Mouse (Mus musculus) urinary bladder, postnatal 4 days (tissue): Measurements from ENCODE around the gene Cnpy1.

ENCODE experiments used
- DNase-seq, 2 experiments: peaks; one replicate each; pipeline ENCODE4 v3.0.0; 2021 to 2022; ENCODE audit warnings: low spot score in 2 of 2

Cnpy1 gene

DNA sequence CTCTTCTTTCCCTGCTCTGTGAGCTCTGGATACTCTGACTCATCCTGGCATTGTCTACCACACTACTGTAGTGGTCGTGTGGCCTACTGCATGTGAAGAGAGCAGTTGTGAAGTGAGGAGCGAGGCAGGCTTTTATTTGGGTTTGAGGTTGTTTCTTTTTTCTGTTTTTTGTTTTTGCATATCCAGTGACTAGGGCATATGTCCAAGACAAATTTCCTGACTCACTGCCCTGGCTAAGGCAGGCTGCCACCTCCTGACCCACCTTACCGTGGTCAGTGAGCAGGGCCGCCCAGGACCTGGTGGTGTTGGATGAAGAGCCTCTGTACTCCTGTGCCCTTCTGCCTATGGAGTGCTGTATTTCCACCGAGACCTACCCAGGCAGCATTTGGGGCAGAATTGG, 5.8 kb downstream of the Cnpy1 start:
- DNase-seq = no peak

DNA sequence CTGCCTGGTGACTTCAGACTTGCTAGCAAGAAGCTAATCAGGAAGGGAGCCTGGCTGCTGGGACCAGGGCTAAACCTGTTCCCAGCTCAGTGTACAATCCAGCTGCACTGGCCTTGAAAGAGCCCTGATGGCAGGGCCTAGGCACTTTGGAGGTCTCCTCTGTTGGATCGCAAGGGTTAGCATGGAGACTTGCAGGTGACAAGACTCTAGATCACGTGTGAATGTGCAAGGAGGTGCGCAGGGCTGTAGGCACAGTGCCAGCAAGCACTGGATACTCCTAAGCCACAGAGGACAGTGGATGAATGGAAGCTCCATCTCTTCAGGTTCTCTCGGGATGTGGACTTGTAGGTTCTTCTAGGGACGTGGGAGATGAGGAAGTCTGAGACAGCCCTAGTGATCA, 6.7 kb downstream of the Cnpy1 start:
- no peak for DNase-seq

- no peak for DNase-seq
Observed at GRCm38 (mm10) chr5:28238152-28238551, 7.5 kb downstream of the Cnpy1 start.

- no peak for DNase-seq
Observed at GRCm38 (mm10) chr5:28237715-28238114, 7.9 kb downstream of the Cnpy1 start.

DNA sequence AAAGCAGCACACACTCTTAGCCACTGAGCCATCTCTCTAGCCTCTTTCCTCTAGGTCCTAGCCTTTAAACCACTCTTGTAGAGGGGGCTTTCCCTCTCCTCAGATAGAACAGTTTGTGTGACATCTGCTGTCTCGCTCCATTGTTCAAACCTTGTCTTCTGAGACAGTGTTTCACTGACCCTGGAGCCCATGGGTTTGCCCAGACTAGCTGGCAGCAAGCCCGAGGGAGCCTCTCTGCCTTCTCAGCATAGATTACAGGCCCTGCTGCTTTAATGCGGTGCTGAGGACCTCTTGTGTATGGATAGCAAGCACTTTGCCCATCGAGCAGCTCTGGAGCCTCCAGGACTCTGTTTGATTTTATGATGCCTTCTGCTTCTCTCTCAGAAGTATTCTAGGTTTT, 8.6 kb downstream of the Cnpy1 start:
- peak in 1 of 2 experiments; percentile 48 for DNase-seq

DNA sequence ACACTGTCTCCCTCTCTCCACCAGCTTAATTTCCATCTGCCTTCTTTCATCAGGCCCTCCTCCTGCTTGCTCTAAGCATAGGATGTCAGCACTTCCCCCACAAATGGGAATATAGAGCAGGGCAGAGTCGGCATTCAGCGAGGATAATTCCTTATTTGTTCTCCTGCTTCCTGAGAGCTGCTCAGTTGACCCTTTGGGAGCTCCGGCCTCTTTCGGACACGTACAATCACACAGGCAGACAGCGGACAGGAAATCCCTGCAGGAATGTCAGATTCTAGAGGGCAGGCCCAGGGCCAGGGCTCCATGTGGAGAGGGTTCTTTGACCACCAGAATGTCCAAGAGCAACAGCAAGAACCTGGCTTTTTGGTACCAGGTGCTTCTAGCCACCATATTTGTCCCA, 9.5 kb downstream of the Cnpy1 start:
- peak in 1 of 2 experiments; percentile 50 for DNase-seq

GRCm38 (mm10) chr5:28232101-28232500, 13.5 kb downstream of the Cnpy1 start:
- DNase-seq = peak in 1 of 2 experiments; percentile 17

GRCm38 (mm10) chr5:28219596-28219995, 26.0 kb downstream of the Cnpy1 start:
- DNase-seq = no peak

DNA sequence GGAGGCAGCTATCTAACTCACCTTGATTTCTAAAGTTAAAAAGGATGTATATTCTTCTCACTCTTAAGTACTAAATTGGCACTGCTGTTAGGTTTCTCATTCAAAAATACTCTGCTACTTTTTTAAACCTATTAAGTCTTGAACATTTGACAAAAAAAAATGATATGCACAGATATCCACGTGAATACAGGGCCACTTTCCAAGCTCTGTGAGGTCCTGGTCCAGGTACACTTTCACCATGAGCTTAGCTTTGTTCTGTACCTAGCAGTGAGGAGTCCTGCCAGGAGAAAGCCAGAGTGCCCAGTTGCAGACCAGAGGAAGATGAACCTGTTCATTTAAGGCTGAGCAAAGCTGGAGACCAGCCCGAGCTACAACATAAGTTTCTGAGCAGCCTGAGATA, 32.2 kb downstream of the Cnpy1 start:
- no peak for DNase-seq

DNA sequence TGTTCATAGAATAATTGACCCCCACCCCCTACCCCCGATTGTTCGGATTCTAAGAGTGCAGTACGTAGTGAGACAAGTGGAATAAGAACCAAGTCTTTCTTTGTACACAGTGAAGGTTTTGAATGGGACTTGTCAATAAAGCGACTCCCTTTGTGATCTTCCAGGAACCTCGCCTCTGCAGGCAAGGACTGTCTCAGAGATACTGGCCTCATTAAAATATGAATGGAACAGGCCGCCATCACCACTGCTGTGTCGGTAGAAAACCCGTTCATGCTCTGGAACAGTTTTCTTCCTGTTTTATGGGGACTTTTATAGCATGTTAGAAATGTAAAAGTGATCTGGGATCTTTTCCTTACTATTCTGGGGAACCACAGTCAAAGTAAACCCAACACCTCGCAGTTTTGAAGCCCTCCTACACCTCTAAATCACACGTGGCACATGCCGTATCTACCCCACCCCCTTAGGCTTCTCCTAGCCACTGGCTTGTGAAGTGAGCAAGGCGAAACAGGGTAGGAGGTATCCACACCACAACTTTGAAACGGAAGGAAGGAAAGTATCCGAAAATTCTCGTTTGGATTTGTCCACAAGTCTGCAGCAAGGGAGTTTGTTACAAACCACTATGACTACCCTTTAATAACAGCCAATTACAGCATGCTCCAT, 33.8 kb downstream of the Cnpy1 start:
- DNase-seq = no peak

DNA sequence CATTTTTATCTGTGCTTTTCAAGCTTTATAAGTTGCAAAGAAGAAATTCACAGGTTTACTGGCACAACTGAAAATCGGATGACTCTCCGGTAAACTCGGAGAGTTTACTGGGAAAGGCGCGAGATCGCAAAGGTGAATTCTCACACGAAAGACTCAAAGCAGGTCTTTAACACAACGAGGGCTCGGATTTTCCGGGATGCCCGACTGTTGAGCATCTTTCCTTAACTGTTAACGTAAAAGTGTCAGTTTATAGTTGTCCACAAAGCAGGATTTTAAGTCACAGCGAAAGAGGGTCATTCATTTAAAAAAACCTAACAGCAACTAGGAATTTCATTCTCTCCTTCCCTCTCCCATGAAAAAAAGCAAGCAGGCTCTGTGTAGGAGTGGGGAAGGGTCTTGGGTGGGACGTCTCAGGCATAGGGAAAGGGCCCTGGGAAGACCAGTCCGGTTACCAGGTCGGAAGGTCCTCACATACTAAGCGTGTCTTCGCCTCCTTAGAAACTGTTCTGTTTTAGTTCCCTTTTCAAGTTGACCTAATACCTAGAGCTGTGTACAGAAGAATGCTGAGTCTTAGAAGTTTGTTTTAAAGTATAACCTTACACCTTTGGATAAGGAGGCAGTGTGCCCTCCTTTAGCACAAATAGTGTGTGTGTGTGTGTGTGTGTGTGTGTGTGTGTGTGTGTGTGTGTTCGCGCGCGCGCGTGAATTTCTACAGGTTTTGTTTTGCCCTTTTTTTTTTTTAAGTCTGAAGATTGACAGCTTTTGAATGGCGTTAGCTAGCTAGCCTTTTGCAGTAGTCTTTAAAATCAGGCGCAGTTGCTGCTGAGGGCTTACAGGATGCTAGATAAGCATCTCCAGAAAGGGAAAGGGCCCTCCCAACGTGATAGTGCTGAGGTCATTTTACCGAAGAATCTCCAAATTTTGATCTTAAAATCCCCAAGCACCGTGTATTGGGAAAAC, 34.7 kb downstream of the Cnpy1 start:
- no peak for DNase-seq

- DNase-seq = no peak
Observed at GRCm38 (mm10) chr5:28209549-28210431, 35.8 kb downstream of the Cnpy1 start.

GRCm38 (mm10) chr5:28208726-28209520, 36.7 kb downstream of the Cnpy1 start:
- DNase-seq = no peak

- no peak for DNase-seq
Observed at GRCm38 (mm10) chr5:28207043-28207442, 38.6 kb downstream of the Cnpy1 start.

DNA sequence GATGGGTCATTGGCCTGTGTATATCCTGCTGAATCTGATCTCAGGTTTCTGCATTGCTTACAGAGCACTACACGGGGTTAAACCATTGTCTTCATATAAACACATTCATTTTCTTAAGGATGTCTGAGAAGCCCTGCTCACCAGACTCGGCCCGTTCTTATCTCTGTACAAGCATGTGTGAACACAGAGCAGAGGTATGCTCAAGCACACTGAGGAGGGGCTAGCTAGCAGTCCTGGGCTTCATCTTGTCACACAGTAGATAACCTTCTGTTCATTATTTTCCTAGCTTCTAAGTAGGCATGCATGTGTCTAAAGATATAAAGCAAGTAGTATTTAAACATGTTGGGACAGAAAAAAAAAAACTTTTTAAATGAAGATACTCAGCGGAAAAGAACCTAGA, 39.2 kb downstream of the Cnpy1 start:
- DNase-seq = no peak

DNA sequence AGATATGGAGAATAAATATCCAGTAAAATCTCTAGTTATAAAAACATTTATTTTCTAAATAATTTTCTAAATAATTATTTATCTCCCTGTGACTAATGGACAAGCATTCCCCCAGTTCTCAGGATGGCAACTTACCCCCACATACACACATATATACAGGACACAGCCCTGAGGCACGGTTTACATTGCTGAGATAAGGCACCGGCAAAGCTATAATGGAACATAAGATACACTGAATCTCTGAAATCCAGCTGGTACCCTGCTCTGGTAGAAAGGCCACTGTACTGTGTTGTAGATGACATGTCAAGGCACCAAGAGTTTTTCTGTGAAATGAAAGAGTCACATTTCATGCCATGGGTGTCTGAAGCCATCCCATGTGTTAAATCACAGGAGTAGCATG, 40.9 kb downstream of the Cnpy1 start:
- DNase-seq = no peak

- DNase-seq = no peak
Observed at GRCm38 (mm10) chr5:28203086-28203485, 42.5 kb downstream of the Cnpy1 start.

DNA sequence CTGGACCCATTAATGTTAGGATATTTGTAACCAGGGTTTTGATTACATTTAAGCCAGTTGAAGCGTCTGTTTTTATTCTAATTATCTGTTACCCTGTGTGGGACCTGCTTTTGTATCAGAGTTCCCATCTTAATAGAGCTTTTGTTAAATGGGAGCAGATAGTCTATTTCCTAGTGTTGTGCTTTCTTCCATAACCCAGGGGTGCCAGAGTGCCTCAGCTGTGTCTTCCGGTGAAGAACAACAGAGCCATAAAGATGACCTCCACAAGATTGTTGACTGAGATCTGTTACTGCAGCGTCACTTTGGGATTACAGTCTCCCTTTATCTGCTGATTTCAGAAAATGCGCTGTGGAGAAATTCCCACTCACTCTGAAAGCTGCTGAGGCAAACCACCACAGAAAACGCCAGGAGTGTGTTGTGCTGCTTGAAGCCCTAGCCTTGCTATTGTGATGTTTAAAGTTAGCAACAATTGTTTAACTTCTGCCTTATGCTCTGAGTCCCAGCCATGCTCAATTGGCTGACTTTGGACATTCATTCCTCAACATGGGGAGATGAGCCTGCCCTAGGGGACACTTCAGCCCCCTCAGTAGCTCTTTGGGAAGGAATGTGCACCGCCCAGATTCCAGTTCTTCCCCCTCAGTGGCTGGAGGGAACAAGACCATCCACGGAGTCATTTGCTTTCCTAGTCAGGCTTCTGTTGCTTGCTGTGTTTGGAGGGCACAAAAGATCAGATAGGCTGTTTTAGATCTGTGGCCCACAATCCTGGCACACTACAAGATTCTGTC, 46.3 kb downstream of the Cnpy1 start:
- no peak for DNase-seq

DNA sequence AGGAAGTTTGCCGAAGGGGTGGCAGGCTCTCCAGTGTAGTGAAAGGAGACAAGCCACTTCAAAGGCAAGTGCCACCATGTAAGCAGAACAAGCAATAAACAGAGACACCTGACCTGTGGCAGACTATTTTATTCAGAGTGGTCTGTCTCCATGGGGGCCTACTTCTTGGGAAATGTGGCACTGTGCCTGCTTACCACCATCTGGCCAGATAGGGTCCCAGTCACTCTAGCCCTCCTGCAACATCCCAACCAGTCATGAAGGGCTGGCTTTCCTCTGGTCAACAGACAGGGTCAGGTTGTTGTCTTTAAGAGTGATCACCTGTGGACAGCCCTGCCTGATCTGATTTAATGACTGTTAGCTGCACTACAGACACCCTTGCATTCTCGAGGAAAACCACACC, 50.1 kb downstream of the Cnpy1 start:
- no peak for DNase-seq

DNA sequence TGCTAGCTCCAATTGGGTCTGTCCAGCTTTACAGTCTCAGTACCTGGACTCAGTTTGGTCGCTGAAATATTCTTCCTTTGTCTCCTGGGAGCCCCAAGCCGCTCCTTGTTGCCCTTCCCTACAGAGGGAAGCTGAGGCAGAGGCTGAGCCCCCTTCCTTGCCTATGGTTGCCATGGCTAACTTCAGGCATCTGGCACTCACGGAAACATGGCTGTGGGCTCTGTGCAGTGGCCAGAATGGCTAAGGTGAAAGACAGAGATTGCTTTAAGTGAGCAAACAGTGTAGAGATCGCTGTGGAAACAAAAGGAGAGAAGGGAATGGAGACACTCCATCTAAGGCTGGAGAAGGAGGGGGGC, 53.5 kb downstream of the Cnpy1 start:
- DNase-seq = no peak
